In genomic region chr8:88200724-88201495, GRCm38 (mm10) we compare ENCODE assay signal across 8 mouse cellular contexts. TPM values are rescaled to one million over a fixed set of nuclear protein-coding genes. Genes with fewer than 3 reads are reported as not detected.
DNase-seq lines count a peak whose midpoint lies in the region; ATAC-seq and TF ChIP-seq lines count a peak whose summit lies in the region.

No protein-coding gene starts in this region.

- H3K4me1 ChIP-seq in thymus, adult 2 months (replicated peaks; ENCODE audit: control insufficient read depth, insufficient read depth, low read length), result peaks cover 13% of the 10 kb centered on the region
- peaks cover 34% of the 10 kb centered on the region for H3K4me1 ChIP-seq in hindbrain, embryonic 16.5 days (ENCODE audit: control insufficient read depth, insufficient read depth, low read depth, low read length)
- peaks cover 40% of the 10 kb centered on the region for H3K4me1 ChIP-seq in midbrain, embryonic 16.5 days (ENCODE audit: control insufficient read depth, insufficient read depth, low read length)

- H3K4me2 ChIP-seq in hindbrain, embryonic 16.5 days (ENCODE audit: low read length), result peak overlapping the region; percentile 93
- H3K4me2 ChIP-seq in midbrain, embryonic 16.5 days (ENCODE audit: low read length), result peak overlapping the region; percentile 73

- no peak for TF ChIP-seq POLR2A in thymus, adult 2 months (IDR thresholded peaks at IDR 0.05; ENCODE audit: control insufficient read depth, extremely low read depth, insufficient read depth, low read length, poor library complexity)

- no peaks in the 10 kb centered on the region for H3K27me3 ChIP-seq in thymus, adult 2 months (ENCODE audit: control insufficient read depth, insufficient read depth, low read length)
- H3K27me3 ChIP-seq in hindbrain, embryonic 16.5 days (replicated peaks; ENCODE audit: control insufficient read depth, insufficient read depth, low read length), result no peaks in the 10 kb centered on the region
- H3K27me3 ChIP-seq in midbrain, embryonic 16.5 days (ENCODE audit: control insufficient read depth, insufficient read depth, low read depth, low read length), result no peaks in the 10 kb centered on the region

- H3K4me3 ChIP-seq in thymus, adult 2 months (ENCODE audit: control insufficient read depth, insufficient read depth, low read length), result peak overlapping the region; percentile 86
- peak overlapping the region; percentile 92 for H3K4me3 ChIP-seq in hindbrain, embryonic 16.5 days (ENCODE audit: low read length)
- peak overlapping the region; percentile 95 for H3K4me3 ChIP-seq in midbrain, embryonic 16.5 days (ENCODE audit: low read depth, low read length)

- peak overlapping the region; percentile 91 for H3K9ac ChIP-seq in hindbrain, embryonic 16.5 days (ENCODE audit: low read depth, low read length)
- H3K9ac ChIP-seq in midbrain, embryonic 16.5 days (ENCODE audit: low read depth, low read length), result peak overlapping the region; percentile 86

- no peak for ATAC-seq in hindbrain, embryonic 16.5 days
- no peak for ATAC-seq in midbrain, embryonic 16.5 days

- H3K36me3 ChIP-seq in thymus, adult 2 months (ENCODE audit: control insufficient read depth, insufficient read depth, low read length), result no peaks in the 10 kb centered on the region
- no peaks in the 10 kb centered on the region for H3K36me3 ChIP-seq in hindbrain, embryonic 16.5 days (ENCODE audit: control insufficient read depth, insufficient read depth, low read length)
- no peaks in the 10 kb centered on the region for H3K36me3 ChIP-seq in midbrain, embryonic 16.5 days (ENCODE audit: control insufficient read depth, insufficient read depth, low read length)

- no peak for TF ChIP-seq CTCF in thymus, adult 2 months (IDR thresholded peaks at IDR 0.05; ENCODE audit: borderline replicate concordance, control insufficient read depth, extremely low read depth, insufficient read depth, low read length, poor library complexity)

- H3K9me3 ChIP-seq in hindbrain, embryonic 16.5 days (ENCODE audit: control insufficient read depth, low read length), result no peaks in the 10 kb centered on the region
- no peaks in the 10 kb centered on the region for H3K9me3 ChIP-seq in midbrain, embryonic 16.5 days (replicated peaks; ENCODE audit: control insufficient read depth, low read length, poor library complexity, severe bottlenecking)

- whole genome bisulfite sequencing in thymus, adult 2 months, result 21% methylated on average over 10 of the region's 10 CpGs
- 17% methylated on average over 10 of the region's 10 CpGs for WGBS in hindbrain, embryonic 16.5 days
- 15% methylated on average over 10 of the region's 10 CpGs for WGBS in midbrain, embryonic 16.5 days

- DNase-seq in cerebellum, adult 11 months, result peak; percentile 14
- no peak for DNase-seq in cerebellum, adult 8-10 months
- peak; percentile 17 for DNase-seq in thymus, adult 2 months
- DNase-seq in thymus, adult 18-20 months, result no peak
- no peak for DNase-seq in embryo, embryonic 11 days
- DNase-seq in urinary bladder, postnatal 4 days (ENCODE audit: low spot score in 2 of 2), result no peak

- H3K27ac ChIP-seq in thymus, adult 2 months (ENCODE audit: control insufficient read depth, insufficient read depth, low read length), result no peak overlapping the region
- no peak overlapping the region for H3K27ac ChIP-seq in hindbrain, embryonic 16.5 days (ENCODE audit: low read depth, low read length)
- H3K27ac ChIP-seq in midbrain, embryonic 16.5 days (ENCODE audit: low read length), result no peak overlapping the region

RNA-seq across cellular contexts. Expression of gene Tent4b, which starts 1.9 kb away (rescaled TPM):
- 33.6 and 34.1 TPM in 2 replicates for polyA plus RNA-seq in thymus, adult 2 months (2012; rRNA removed)
- 7.7 and 8.5 TPM in 2 replicates for polyA plus RNA-seq in hindbrain, embryonic 16.5 days (2015; fragmentation: Nextera tagmentation; extraction: Ambion mirVana)
- polyA plus RNA-seq in midbrain, embryonic 16.5 days (2015; fragmentation: Nextera tagmentation; extraction: Ambion mirVana), result 9.7 and 11.0 TPM in 2 replicates

Comparison
In these comparisons a context has a peak if more than half of its experiments do, and no peak if none do; other contexts are left out.
1. DNase-seq: peak in cerebellum, adult 11 months (single experiment) and thymus, adult 2 months (single experiment); none in cerebellum, adult 8-10 months (single experiment), thymus, adult 18-20 months (0 of 2), embryo, embryonic 11 days (single experiment) and urinary bladder, postnatal 4 days (0 of 2).
2. Peak in every context shown above with its lines, with median percentiles within 50 percentile points of each other: H3K4me3 ChIP-seq.